Mouse (Mus musculus) hindbrain, embryonic 16.5 days (tissue): ENCODE measurements at regions not wholly inside any gene's neighbourhood (a gene's known extent, or its start where the extent isn't known, plus 50 kb on each side); places are given as distances from the start of the nearest gene placed in this dataset.

Experiments used
- ATAC-seq: fragments of 200-750 bp; cut with Nextera tagmentation; 2 replicates; pipeline ENCODE4 v1.8.0; 2017; ENCODE audit warnings: moderate TSS enrichment, moderate library complexity
- H3K27ac ChIP-seq: fragments of 300-500 bp; sonication (generic); 2 replicates; pipeline ENCODE4 v1.5.1; 2014; ENCODE audit warnings: low read depth, mild to moderate bottlenecking, control low read depth, low read length, moderate library complexity
- H3K27me3 ChIP-seq: fragments of 300-500 bp; sonication (generic); replicated peaks from 2 replicates; pipeline ENCODE4 v1.6.1; 2014; ENCODE audit warnings: low read length; ENCODE audit not compliant: control insufficient read depth, insufficient read depth
- H3K36me3 ChIP-seq: fragments of 300-500 bp; sonication (generic); 2 replicates; pipeline ENCODE4 v1.6.1; 2014; ENCODE audit warnings: mild to moderate bottlenecking, low read length, moderate library complexity, mixed read lengths; ENCODE audit not compliant: control insufficient read depth, insufficient read depth
- H3K4me1 ChIP-seq: fragments of 300-500 bp; sonication (generic); 2 replicates; pipeline ENCODE4 v1.6.1; 2014; ENCODE audit warnings: low read depth, low read length; ENCODE audit not compliant: control insufficient read depth, insufficient read depth
- H3K4me2 ChIP-seq: fragments of 300-500 bp; sonication (generic); 2 replicates; pipeline ENCODE4 v1.6.1; 2014; ENCODE audit warnings: mild to moderate bottlenecking, low read length, control low read depth, moderate library complexity
- H3K4me3 ChIP-seq: fragments of 300-500 bp; sonication (generic); 2 replicates; pipeline ENCODE4 v1.5.1; 2014; ENCODE audit warnings: mild to moderate bottlenecking, low read length, control low read depth, moderate library complexity
- H3K9ac ChIP-seq: fragments of 300-500 bp; sonication (generic); 2 replicates; pipeline ENCODE4 v1.6.1; 2014; ENCODE audit warnings: low read depth, mild to moderate bottlenecking, control low read depth, low read length, moderate library complexity
- H3K9me3 ChIP-seq: fragments of 300-500 bp; sonication (generic); 2 replicates; pipeline ENCODE4 v1.6.1; 2014; ENCODE audit warnings: mild to moderate bottlenecking, low read length, moderate library complexity; ENCODE audit not compliant: control insufficient read depth
- WGBS: fragments of 180-500 bp; shearing (Covaris S2); extraction: QIAGEN DNeasy Blood & Tissue Kit; methylation state at CpG from one replicate; pipeline ENCODE4 v1.1.7; 2014; 5-methylcytosine and 5-hydroxymethylcytosine counted together

GRCm38 (mm10) chr3:43923497-43923896 is 1454.7 kb upstream of the Pcdh10 start:
- Histone ChIP-seq H3K4me3 (no peak overlapping the region), H3K9me3 (no peaks in the 10 kb centered on the region), H3K36me3 (no peaks in the 10 kb centered on the region), H3K4me2 (no peak overlapping the region), H3K9ac (no peak overlapping the region), H3K4me1 (no peaks in the 10 kb centered on the region), H3K27me3 (no peaks in the 10 kb centered on the region), H3K27ac (no peak overlapping the region)
- peak; percentile 54; the same call in 1 of the 2 replicates for ATAC-seq
- 52% methylated on average over 4 of the region's 4 CpGs for WGBS

DNA sequence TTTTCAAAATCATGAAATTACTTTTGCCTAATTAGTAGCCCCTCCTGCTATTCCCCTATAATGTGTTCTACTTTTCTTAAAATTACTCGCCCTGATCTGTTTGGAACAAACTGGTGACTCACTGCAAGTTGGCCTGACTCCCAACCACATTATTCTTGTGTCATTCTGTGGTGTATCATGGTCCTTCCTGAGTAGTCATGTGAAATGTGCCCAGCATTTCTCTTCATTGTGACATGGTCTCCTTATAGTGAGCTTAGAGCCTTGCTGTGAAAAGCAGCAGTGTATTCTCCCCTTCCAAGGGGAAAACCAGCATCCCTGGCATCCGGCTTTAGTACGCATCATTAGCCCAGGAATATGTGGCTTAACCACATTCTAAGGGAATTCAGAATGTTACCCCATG is 1432.4 kb upstream of the Pcdh10 start:
- Histone ChIP-seq H3K27me3 (no peaks in the 10 kb centered on the region), H3K4me3 (no peak overlapping the region), H3K4me2 (no peak overlapping the region), H3K36me3 (no peaks in the 10 kb centered on the region), H3K4me1 (no peaks in the 10 kb centered on the region), H3K9me3 (no peaks in the 10 kb centered on the region), H3K27ac (no peak overlapping the region), H3K9ac (no peak overlapping the region)
- ATAC-seq = no peak
- WGBS = 78% methylated on average over 3 of the region's 3 CpGs
